Mouse (Mus musculus) midbrain, embryonic 12.5 days (tissue): ENCODE measurements around the gene Scnn1b. TPM values are rescaled to one million over a fixed set of nuclear protein-coding genes. Genes with fewer than 3 reads are reported as not detected.

Source experiments
- ATAC-seq: fragments of 200-750 bp; cut with Nextera tagmentation; 2 replicates; pipeline ENCODE4 v1.8.0; 2017; ENCODE audit warnings: low read depth, moderate TSS enrichment, moderate library complexity; ENCODE audit not compliant: low FRiP score
- H3K27ac ChIP-seq: fragments of 300-500 bp; sonication (generic); replicated peaks from 2 replicates; pipeline ENCODE4 v1.5.1; 2016; ENCODE audit warnings: mild to moderate bottlenecking
- H3K27me3 ChIP-seq: fragments of 300-500 bp; sonication (generic); 2 replicates; pipeline ENCODE4 v1.6.1; 2016; ENCODE audit warnings: mild to moderate bottlenecking
- H3K36me3 ChIP-seq: fragments of 300-500 bp; sonication (generic); 2 replicates; pipeline ENCODE4 v1.6.1; 2016
- H3K4me1 ChIP-seq: fragments of 300-500 bp; sonication (generic); 2 replicates; pipeline ENCODE4 v1.6.1; 2016
- H3K4me2 ChIP-seq: fragments of 300-500 bp; sonication (generic); replicated peaks from 2 replicates; pipeline ENCODE4 v1.6.1; 2016; ENCODE audit warnings: mild to moderate bottlenecking, moderate library complexity
- H3K4me3 ChIP-seq: fragments of 300-500 bp; sonication (generic); 2 replicates; pipeline ENCODE4 v1.5.1; 2016; ENCODE audit warnings: mild to moderate bottlenecking
- H3K9ac ChIP-seq: fragments of 300-500 bp; sonication (generic); replicated peaks from 2 replicates; pipeline ENCODE4 v1.6.1; 2016; ENCODE audit warnings: mild to moderate bottlenecking, moderate library complexity
- H3K9me3 ChIP-seq: fragments of 300-500 bp; sonication (generic); 2 replicates; pipeline ENCODE4 v1.6.1; 2016; ENCODE audit warnings: mild to moderate bottlenecking
- WGBS: fragments of 180-500 bp; shearing (Covaris S2); methylation state at CpG from one replicate; pipeline ENCODE4 v1.1.7; 2016; 5-methylcytosine and 5-hydroxymethylcytosine counted together
- polyA plus RNA-seq: library from polyadenylated mRNA; unstranded; fragments of >200 nt; fragmentation: Nextera tagmentation; extraction: Ambion mirVana; gene quantifications from 2 replicates; pipeline ENCODE4 v1.2.1, GENCODE M21; 2016

The Scnn1b gene
- polyA plus RNA-seq, 1 experiment from 2014 or later: not detected

- no peak overlapping the region for H3K4me2 ChIP-seq
- no peaks in the 10 kb centered on the region for H3K9me3 ChIP-seq
- no peak for ATAC-seq
- 100% methylated on average over 2 of the region's 2 CpGs for WGBS
- no peaks in the 10 kb centered on the region for H3K4me1 ChIP-seq
- peaks cover 36% of the 10 kb centered on the region for H3K36me3 ChIP-seq
- no peak overlapping the region for H3K4me3 ChIP-seq
- H3K27me3 ChIP-seq: no peaks in the 10 kb centered on the region
- H3K27ac ChIP-seq: no peak overlapping the region
- H3K9ac ChIP-seq: no peak overlapping the region
Measured at GRCm38 (mm10) chr7:121927882-121928281, 63.0 kb downstream of the Scnn1b start.

GRCm38 (mm10) chr7:121931246-121931645, 66.4 kb downstream of the Scnn1b start:
- Histone ChIP-seq H3K4me3 (no peak overlapping the region), H3K27ac (no peak overlapping the region), H3K9me3 (no peaks in the 10 kb centered on the region), H3K9ac (no peak overlapping the region), H3K4me1 (no peaks in the 10 kb centered on the region), H3K36me3 (peaks cover 41% of the 10 kb centered on the region), H3K4me2 (no peak overlapping the region), H3K27me3 (no peaks in the 10 kb centered on the region)
- ATAC-seq: no peak
- WGBS: 44% methylated on average over 7 of the region's 7 CpGs

GRCm38 (mm10) chr7:121933675-121934074, 68.8 kb downstream of the Scnn1b start:
- no peak overlapping the region for H3K9ac ChIP-seq
- H3K4me1 ChIP-seq: 0 out of 2 replicates have a peak, but pooled peaks cover 4% of the 10 kb centered on the region
- peaks cover 31% of the 10 kb centered on the region for H3K36me3 ChIP-seq
- 77% methylated on average over 6 of the region's 6 CpGs for WGBS
- no peak overlapping the region for H3K4me2 ChIP-seq
- H3K27me3 ChIP-seq: no peaks in the 10 kb centered on the region
- H3K4me3 ChIP-seq: no peak overlapping the region
- H3K27ac ChIP-seq: no peak overlapping the region
- H3K9me3 ChIP-seq: no peaks in the 10 kb centered on the region
- no peak for ATAC-seq

GRCm38 (mm10) chr7:121934346-121934745, 69.5 kb downstream of the Scnn1b start:
- WGBS: 89% methylated on average over 2 of the region's 2 CpGs
- Histone ChIP-seq H3K9ac (no peak overlapping the region), H3K36me3 (peaks cover 26% of the 10 kb centered on the region), H3K27ac (no peak overlapping the region), H3K4me2 (no peak overlapping the region), H3K9me3 (no peaks in the 10 kb centered on the region), H3K4me3 (no peak overlapping the region), H3K27me3 (no peaks in the 10 kb centered on the region), H3K4me1 (0 out of 2 replicates have a peak, but pooled peaks cover 11% of the 10 kb centered on the region)
- ATAC-seq: no peak

- Histone ChIP-seq H3K9me3 (no peaks in the 10 kb centered on the region), H3K36me3 (peaks cover 18% of the 10 kb centered on the region; the same call in 1 of the 2 replicates), H3K27me3 (no peaks in the 10 kb centered on the region), H3K4me3 (no peak overlapping the region), H3K9ac (no peak overlapping the region), H3K4me2 (no peak overlapping the region), H3K4me1 (0 out of 2 replicates have a peak, but pooled peaks cover 11% of the 10 kb centered on the region), H3K27ac (no peak overlapping the region)
- no peak for ATAC-seq
- WGBS: 89% methylated on average over 12 of the region's 12 CpGs
Measured at GRCm38 (mm10) chr7:121935906-121936794, 71.3 kb downstream of the Scnn1b start.

GRCm38 (mm10) chr7:121936861-121937630, 72.2 kb downstream of the Scnn1b start:
- Histone ChIP-seq H3K9ac (no peak overlapping the region), H3K27me3 (no peaks in the 10 kb centered on the region), H3K36me3 (peaks cover 17% of the 10 kb centered on the region; the same call in 1 of the 2 replicates), H3K4me1 (0 out of 2 replicates have a peak, but pooled peaks cover 11% of the 10 kb centered on the region), H3K27ac (no peak overlapping the region), H3K9me3 (no peaks in the 10 kb centered on the region), H3K4me2 (no peak overlapping the region), H3K4me3 (no peak overlapping the region)
- WGBS: 78% methylated on average over 14 of the region's 14 CpGs
- ATAC-seq: no peak

- peaks cover 21% of the 10 kb centered on the region for H3K36me3 ChIP-seq
- H3K4me3 ChIP-seq: no peak overlapping the region
- no peak overlapping the region for H3K9ac ChIP-seq
- no peak overlapping the region for H3K4me2 ChIP-seq
- H3K27me3 ChIP-seq: no peaks in the 10 kb centered on the region
- no peaks in the 10 kb centered on the region for H3K9me3 ChIP-seq
- H3K27ac ChIP-seq: no peak overlapping the region
- WGBS: 81% methylated on average over 8 of the region's 8 CpGs
- no peak for ATAC-seq
- 0 out of 2 replicates have a peak, but pooled peaks cover 11% of the 10 kb centered on the region for H3K4me1 ChIP-seq
Measured at GRCm38 (mm10) chr7:121938124-121938891, 73.5 kb downstream of the Scnn1b start.

- H3K36me3 ChIP-seq: peaks cover 27% of the 10 kb centered on the region
- H3K9ac ChIP-seq: no peak overlapping the region
- 62% methylated on average over 6 of the region's 6 CpGs for WGBS
- no peaks in the 10 kb centered on the region for H3K27me3 ChIP-seq
- 0 out of 2 replicates have a peak, but pooled peaks cover 11% of the 10 kb centered on the region for H3K4me1 ChIP-seq
- no peak for ATAC-seq
- H3K4me2 ChIP-seq: no peak overlapping the region
- 0 out of 2 replicates have a peak overlapping the region, but pooled peaks have one; percentile 36 for H3K27ac ChIP-seq
- no peaks in the 10 kb centered on the region for H3K9me3 ChIP-seq
- no peak overlapping the region for H3K4me3 ChIP-seq
Measured at GRCm38 (mm10) chr7:121939244-121939643, 74.4 kb downstream of the Scnn1b start.

- 0 out of 2 replicates have a peak, but pooled peaks have one; percentile 30 for ATAC-seq
- peaks cover 27% of the 10 kb centered on the region for H3K36me3 ChIP-seq
- WGBS: 37% methylated on average over 4 of the region's 4 CpGs
- H3K4me2 ChIP-seq: no peak overlapping the region
- H3K9me3 ChIP-seq: no peaks in the 10 kb centered on the region
- no peak overlapping the region for H3K9ac ChIP-seq
- H3K27me3 ChIP-seq: no peaks in the 10 kb centered on the region
- 0 out of 2 replicates have a peak, but pooled peaks cover 11% of the 10 kb centered on the region for H3K4me1 ChIP-seq
- H3K4me3 ChIP-seq: no peak overlapping the region
- H3K27ac ChIP-seq: peak overlapping the region; percentile 36; the same call in 1 of the 2 replicates
Measured at GRCm38 (mm10) chr7:121939729-121940128, 74.9 kb downstream of the Scnn1b start.

GRCm38 (mm10) chr7:121941016-121941415, 76.2 kb downstream of the Scnn1b start:
- Histone ChIP-seq H3K27ac (no peak overlapping the region), H3K27me3 (no peaks in the 10 kb centered on the region), H3K4me1 (0 out of 2 replicates have a peak, but pooled peaks cover 11% of the 10 kb centered on the region), H3K36me3 (peaks cover 18% of the 10 kb centered on the region), H3K9me3 (no peaks in the 10 kb centered on the region), H3K9ac (no peak overlapping the region), H3K4me2 (no peak overlapping the region), H3K4me3 (no peak overlapping the region)
- no peak for ATAC-seq
- WGBS: 93% methylated on average over 3 of the region's 3 CpGs

- H3K4me1 ChIP-seq: 0 out of 2 replicates have a peak, but pooled peaks cover 11% of the 10 kb centered on the region
- peaks cover 18% of the 10 kb centered on the region for H3K36me3 ChIP-seq
- H3K27me3 ChIP-seq: no peaks in the 10 kb centered on the region
- H3K9me3 ChIP-seq: no peaks in the 10 kb centered on the region
- ATAC-seq: no peak
- no peak overlapping the region for H3K4me3 ChIP-seq
- H3K9ac ChIP-seq: no peak overlapping the region
- H3K4me2 ChIP-seq: no peak overlapping the region
- WGBS: 96% methylated on average over 3 of the region's 3 CpGs
- no peak overlapping the region for H3K27ac ChIP-seq
Measured at GRCm38 (mm10) chr7:121941640-121942039, 76.8 kb downstream of the Scnn1b start.
